Mouse (Mus musculus) lung, postnatal 14 days (tissue): Measurements from ENCODE around the gene Gucd1.
"Not testable (repeated sequence)": the region's sequence is repeated elsewhere in the genome, so short reads cannot be mapped to it uniquely, and the experiment has no call there.

Experiments used
- DNase-seq: peaks from one replicate; pipeline ENCODE4 v3.0.0; 2021

The Gucd1 gene

DNA sequence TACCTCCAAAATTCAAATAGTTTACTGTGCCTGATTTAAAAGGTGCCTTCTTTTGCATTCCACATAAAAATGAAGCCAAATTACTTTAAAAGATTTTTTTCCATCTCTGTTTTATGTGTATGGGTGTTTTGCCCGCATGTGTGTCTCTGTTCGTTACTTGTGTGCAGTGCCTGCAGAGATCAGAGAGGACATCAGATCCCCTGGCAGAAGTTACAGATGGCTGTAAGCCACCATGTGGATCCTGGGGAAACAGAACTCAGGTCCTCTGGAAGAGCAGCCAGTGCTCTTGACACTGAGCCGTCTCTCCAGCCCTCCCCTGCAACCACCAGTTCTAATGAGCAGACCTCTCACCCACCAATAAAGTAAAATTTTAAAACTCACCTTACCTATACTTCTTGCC, 55.0 kb downstream of the Gucd1 start:
- no peak for DNase-seq

DNA sequence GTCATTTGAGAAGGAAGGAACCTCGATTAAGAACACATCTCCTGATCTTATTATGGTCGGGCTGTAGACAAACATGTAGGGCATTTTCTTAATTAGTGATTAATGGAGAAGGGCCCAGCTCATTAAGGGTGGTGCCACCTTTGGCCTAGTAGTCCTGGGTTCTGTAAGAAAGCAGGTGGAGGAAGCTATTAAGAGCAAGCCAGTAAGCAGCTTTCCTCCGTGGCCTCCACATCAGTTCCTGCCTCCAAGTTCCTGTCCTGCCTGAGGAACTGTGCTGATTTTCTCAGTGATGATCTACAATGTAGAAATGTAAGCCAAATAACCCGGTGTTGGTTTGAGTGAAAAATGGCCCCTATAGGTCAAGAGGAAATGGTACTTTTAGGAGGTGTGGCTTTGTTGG, 59.4 kb downstream of the Gucd1 start:
- DNase-seq = no peak

DNA sequence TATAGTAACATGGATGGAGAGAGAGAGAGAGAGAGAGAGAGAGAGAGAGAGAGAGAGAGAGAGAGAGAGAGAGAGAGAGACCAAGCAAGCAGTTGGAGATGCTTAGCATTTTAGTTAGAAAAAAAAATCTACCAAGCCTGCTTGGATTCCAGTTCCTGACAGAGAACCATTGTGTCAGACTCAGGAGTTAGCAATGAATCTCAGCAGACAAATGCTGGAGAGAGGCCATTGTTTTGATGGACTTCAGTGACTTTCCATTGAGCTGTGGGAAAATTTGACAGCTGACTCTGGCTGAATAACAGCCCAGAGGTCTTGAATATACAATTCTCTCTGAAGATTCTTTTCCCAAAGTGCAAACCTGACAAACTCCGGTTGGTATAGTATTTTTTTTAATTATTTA, 59.9 kb downstream of the Gucd1 start:
- DNase-seq = no peak

DNA sequence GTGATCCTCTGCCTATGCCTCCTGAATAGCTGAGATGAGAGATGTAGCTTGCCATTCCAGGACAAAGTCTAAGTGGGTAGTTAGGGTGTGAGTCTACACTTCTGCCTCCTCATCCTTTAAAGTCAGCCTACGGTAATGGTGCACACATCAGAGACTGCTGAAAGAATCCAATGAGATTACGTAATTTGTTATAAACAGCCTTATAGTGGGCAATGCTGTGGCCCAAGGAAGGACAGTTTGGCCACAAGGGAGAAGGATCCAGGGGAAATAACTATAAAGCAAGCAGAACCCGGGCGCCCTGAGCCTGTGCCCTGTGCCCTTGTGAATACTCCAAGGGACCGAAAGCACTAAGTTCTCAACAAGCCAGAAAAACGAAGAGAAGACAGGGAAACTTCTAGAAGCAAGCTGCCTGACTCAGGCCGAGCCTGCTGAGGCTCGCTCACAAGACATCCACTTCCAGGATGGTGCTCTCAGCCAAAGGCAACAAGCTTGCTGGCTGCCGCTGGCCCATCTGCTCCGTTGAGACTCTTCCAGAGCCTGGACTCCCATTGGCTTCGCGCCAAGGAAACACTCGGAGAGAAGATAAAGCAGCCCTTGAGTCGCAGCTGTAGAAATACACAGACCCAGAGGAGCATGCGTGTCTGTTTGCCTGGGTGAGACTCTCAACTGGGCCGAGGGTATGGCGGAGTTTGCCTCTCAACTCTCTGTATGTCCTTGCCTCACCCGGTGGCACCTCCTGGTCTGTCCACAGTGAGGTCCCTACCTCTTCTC, 61.5 kb downstream of the Gucd1 start:
- not testable (repeated sequence) for DNase-seq

DNA sequence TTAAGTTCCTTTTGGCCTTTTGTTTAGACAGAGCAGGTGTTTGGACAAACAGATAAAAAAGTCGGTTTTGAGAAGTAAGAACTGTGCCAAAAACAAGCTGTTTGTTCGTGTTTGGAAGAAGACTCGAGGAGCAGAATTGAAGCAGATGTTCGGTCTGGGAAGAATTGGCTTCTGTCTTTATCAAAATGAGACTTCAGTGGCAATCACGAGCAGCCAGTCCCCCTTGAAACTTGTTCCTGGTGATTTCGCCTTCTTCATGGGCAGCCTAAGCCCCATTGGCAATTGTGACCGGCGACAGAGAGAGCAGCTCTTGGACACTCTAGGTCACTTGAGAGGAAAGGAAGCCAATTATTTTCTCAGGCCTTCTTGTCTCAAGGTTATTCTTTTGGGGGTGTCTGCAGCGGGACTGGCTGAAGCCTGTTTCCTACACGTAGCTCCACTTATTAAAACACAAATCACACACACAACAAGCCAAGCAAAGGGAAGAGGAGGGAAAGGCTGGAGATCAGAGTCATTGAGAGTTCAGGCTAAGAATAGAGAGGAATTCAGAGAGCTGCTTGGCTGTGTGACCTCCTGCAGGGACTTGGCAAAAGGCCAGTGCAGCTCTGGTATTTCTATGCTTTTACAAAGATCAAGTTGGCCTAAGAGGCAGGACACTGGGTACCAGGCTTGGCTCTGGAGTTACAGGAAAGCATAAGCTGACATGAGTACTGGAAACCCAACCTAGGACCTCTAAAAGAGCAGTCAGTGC, 66.6 kb downstream of the Gucd1 start:
- DNase-seq = peak; percentile 75

DNA sequence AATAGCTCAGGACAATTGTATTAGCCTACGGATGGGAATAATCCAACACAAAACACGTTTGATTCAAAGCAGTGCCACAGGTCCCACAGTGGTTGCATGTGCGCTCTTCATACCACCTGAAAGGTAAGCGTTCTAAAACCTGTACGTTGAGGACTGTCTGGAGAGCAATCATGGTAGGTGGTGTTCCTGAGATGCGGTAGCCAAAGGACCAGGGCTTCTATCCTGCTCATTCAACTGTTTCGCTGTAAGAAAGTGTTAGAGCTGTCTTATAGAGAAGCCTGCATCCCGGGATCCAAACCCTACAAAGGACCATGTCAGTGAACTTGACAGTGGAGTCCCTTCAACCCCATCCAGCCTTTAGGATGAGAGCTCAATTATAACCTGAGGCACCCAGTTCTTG, 67.4 kb downstream of the Gucd1 start:
- DNase-seq = no peak

DNA sequence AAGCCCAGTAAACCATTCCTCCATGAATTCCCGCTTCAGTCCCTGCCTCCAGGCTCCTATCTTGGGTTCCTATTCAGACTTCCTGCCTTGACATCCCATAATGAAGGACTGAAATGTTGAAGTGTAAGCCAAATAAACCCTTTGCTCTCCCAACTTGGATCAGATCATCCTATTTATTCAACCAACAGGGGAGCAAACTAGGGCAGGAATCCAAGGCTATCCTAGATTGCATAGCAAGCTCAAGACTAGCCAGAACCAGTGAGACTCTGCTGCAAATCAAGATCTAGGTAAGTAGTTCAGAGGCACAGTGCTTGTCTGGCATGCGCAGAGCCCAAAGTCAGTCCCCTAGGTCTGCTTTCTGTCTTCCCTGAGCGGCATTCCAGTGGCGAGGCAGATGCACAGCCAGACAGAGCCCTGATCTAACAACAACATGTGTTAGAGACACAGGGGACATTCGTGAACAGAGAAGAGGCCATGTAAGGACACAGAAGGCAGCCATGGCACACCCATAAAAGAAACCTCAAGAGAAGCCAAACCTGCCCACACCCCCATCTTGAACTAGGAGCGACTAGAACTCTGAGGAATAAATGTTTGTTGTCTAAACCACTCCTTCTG, 68.9 kb downstream of the Gucd1 start:
- no peak for DNase-seq

DNA sequence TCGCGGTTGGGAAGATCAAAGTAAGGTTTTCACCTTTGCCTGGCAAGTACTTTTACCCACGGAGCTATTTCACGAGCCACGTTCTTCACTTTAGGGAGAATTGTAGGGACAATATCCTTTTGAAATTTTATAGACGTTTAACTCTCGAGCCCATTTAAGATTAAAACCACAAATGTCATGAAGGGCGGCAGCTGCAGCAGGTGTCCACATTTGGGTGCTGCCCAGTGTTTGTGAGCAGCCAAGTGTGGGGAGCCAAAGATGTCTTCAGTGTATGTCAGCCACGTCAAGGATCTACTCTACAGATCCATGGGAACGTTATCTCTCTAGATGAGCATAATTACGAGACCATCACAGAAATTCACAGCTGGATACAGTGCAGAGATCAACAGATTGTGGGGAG, 70.3 kb downstream of the Gucd1 start:
- DNase-seq = no peak

DNA sequence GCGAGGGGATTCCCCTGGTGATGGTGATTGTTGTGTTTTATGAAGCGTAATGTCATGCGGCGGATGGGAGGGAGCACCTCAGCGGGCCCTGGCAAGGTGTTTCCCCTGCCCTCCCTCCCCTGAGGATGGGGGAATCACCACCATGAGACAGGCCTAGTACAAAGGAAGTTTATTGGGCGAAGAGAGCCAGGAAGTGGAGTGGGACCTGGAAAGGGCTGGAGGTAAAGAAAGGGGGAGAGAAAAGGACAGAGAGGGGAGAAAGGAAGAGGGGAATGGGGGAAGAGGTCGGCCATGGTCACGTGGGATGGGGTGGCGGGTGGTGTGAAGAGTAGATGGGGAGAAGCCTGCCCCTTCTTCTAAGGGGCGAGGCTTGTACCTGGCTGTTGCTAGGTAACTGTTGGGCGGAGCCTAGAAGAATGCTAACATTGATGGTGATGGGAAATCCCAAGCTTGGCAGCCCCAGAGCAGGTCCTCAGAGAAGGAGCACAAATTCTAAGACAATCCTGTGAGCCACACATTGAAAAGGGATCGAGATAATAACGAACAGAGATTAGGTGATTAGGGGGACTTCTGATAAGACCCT, 71.2 kb downstream of the Gucd1 start:
- DNase-seq = no peak

DNA sequence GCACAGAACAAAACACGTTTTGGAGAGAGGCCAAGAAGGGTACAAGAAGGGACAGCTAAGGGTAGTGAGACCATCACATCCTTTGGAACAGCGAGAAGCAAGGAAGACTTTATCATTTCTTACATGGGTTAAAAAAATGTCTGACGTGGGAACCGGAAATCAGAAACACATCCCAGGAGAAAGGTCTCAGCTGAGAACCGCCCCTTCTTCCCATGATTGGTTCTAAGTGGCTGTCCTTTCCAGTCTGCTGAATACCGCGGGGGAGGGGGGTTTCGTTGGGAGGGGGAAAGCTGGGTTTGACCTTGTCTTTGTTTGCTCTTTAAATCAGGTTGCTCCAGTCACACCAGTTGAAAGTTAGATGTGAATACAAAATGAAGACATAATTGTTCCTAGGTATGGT, 72.7 kb downstream of the Gucd1 start:
- DNase-seq = no peak

DNA sequence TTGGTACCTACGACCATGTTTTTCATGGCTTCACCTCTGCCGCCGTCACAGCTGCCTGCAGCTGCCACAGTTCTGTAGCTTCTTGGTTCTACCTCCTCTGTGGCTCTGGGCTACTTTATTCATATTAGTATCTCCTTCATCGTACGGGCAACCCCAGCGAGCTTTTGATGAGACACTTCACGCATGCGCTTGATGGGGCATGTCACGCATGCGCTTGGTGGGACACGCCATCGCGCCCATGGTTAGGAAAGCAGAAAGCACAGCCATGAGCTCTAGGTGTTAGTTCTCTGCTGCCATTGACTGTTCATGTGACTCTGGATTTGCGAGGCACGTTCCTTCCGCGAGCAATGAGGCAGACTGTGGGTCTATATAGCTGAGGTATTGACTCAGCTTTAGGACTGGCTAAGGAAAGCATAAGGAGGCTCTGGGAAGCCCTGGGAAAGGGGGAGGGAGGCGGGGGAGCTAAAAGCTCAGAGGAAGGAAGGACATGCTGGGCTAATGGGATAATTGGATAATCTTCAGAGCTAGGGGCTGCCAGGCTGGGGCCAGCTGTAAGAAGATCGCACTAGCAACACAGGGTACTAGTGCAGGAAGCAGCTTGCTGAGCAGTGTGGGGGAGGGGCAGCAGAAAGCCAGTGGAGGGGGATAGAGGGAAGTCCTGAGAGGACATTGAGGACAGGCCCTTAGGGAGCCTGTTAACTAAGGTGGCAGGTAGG, 73.5 kb downstream of the Gucd1 start:
- DNase-seq = no peak

DNA sequence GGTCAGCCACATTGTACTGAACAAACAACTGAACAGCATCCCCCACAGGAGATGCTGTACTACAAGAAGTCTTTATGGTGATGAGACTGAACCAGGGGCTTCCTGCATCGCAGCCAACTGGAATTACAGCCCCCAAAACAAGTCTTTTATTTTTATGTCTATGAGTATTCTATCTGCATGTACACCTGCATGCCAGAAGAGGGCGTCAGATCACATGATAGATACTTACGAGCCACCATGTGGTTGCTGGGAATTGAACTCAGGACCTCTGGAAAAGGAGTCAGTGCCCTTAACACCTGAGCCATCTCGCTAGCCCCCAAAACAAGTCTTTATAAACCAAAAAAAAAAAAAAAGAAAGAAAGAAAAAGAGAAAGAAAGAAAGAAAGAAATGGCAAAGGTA, 74.8 kb downstream of the Gucd1 start:
- no peak for DNase-seq

DNA sequence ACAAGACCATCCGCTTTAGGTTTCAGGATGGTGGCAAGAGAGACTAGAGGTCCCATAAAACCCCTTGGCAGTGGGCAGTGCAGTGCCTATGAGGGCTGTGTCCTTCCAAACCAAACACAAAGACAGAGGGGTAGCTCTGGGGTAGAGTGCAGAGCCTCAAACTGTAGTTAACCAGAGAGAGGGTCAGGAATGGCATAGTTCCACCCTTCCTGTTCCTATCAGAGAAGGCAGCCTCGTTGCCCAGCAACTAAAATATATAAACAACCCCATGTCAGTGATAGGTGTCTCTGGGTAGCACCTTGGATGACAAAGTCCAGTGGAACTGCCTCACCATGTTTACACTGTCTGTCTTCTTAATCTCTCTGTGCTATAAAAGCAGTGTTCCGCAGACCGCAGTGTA, 76.0 kb downstream of the Gucd1 start:
- no peak for DNase-seq

DNA sequence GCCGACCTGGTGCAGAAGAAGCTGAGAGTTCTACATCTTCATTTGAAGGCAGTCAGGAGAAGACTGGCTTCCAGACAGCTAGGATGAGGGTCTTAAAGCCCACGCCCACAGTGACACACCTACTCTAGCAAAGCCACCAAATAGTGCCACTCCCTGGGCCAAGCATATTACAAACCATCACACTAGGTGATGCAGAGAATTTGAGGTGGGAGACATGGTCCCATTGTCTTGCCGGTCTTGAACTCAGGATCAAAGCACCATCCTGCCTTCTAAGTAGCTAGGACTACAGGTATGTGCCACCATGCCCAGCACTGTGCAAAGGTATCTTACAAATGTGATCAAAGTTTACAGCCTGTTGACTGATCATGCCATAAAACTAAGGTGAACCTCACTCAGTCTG, 77.0 kb downstream of the Gucd1 start:
- DNase-seq = no peak

DNA sequence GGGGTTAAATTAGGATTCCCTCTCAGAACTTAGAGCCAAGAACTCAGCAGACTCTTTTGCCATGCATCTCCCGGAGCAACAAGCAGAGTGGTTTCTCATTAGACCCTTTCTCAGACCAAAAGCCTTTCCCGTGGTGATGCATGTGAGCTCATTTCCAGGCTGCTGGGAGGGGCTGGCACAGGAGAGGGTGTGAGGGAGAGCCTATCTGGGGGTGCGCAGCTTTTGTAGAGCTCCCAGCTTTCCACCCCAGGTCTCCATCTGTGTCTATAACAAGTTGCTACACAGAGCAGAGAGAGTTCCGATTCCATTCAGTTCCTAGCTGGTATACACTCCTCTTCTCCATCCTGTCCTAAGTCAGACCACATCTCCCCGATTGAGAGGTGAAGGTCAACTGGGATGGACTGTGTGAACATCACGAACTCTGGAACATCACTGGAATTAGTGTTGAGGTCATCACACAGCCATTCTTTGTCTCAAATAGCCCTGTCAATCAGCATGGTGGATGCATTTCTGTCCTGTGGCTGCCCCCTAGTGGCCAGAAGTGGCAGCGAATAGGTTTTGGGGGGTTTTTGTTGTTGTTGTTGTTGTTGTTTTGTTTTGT, 78.5 kb downstream of the Gucd1 start:
- peak; percentile 54 for DNase-seq

DNA sequence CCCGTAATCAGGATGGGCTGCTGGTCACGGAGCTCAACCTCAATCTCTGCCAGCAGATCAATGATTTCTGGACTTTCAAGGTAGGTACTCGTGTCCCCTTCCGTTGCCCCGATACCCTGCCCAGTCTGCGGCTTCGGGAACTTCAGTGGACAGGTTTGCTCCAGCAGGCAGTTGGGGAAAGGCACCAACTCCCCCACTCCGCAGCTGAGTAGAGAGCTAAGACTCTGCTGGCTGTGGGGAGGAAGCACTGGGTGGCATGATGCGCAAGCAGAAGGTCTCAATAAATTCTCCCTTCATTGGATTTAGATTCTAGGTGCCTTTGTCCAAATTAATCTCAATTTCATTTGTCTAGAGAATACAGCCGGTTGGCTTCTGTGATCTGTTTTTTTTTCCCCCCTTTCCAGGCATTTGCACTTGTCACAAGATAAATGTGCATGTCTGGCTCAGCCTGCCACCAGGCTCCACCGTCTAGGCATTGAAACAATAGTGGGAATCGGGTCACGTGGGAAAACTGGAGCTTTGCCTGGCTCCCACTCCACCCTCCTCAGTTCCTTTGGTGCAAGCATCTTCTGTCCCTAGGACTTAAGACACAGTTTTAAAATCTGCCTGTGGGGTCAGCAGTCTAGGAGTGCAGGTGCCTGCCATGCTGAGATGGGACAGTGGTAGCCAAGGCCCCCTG, 79.5 kb downstream of the Gucd1 start:
- DNase-seq = peak; percentile 79

DNA sequence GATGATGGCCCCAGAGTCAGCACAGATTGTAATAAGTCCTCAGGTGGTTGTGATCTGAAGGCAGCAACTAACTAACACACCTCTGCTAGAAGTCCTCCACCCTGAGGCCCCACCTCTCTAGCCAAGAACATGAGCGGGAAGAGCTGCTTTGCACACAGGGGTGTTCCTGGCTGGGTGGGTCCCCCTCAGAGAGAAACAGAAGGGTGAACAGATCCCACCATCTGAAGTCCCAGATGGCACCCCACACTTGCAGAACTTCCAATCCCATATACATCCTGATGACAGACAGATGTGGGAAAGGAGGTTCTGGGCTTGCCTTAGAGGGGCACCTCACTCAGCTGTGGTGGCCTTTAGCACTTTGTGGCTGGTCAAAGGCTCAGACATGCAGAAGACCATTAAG, 80.5 kb downstream of the Gucd1 start:
- DNase-seq = no peak

DNA sequence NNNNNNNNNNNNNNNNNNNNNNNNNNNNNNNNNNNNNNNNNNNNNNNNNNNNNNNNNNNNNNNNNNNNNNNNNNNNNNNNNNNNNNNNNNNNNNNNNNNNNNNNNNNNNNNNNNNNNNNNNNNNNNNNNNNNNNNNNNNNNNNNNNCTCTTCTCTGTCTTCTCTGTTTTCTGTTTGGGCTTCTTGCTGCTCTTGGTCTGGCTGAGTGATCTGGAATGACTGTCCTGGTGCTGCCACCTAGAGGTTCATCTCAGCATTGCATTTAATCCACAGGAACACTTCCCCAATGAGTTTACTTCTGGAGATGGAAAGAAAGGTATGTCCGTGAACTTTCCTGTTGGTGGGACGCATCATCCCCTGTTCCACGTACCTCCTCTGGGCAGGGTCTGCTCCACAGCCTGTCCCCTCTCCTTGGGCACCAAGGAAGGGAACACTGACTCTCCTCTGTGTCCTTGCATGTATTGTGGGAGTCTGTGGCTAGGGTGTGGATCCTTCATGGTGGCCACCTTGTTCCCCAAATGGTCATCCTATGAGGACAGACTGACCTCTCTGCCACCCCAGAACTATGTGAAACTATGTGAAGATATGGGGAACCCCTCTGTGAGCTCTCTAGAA, 81.1 kb downstream of the Gucd1 start:
- DNase-seq = peak; percentile 92

DNA sequence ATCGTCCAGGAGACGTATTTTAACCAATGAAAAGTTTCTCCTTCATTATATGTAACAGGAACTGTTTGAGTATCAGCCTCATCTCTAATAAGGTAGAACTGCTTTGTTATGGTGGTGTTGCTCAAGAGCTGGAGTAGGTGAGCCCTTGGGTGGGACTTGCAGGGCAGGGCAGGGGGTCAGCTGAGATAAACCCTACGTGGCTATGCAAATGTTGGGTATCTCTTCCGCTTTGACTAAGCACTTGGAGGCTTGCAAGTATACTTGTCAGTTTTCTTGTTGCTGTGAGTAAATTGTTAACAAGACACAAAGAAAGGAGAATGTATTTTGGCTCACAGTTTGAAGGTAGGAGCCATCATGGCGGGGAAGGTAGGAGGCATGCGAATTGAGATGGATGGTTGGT, 87.1 kb downstream of the Gucd1 start:
- DNase-seq = no peak

DNA sequence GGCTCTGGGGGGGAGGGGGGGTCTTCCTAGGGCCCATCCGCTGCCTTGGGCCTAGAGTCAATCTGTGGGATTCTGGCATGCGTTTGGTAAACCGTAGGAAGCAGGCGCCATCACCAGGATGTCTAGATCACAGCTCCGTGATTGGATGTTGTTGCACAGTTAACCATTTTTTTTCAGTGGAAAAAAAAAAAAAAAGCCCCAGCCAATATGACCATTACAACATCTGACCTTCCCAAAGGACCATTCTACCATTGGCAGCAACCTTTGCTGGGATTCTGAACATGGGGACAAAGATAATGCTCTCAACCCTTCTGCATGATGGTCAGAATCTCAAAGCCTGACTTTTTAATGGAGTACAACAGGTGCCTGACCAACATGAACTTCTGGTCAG, 87.6 kb downstream of the Gucd1 start:
- DNase-seq = no peak

DNA sequence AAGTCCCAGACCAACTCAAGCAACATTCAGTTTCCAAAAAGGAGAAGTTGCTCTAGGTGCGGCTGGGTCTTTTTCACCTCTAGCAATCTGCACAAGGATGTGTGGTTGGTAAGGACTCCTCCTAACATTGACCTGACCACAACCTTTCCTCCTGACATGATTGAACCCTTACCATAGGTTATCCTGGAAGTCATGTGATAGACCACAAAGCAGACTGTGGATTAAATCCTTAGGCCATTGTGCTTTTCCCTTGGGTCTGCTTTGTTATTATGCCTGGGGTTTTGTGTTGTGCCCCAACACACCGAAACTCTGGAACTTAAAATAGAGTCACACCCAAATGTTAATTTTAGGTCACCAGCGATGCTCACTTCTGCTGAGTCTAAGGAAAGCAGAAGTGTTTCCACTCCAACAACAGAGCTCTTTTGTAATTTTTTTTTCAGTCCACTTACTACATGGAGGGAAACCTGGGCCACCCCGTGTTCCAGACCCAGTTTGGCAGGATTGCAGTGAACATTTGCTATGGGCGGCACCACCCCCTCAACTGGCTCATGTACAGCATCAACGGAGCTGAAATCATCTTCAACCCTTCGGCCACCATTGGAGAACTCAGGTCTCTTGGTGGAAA, 88.1 kb downstream of the Gucd1 start:
- no peak for DNase-seq
